Mouse (Mus musculus): ENCODE data around the gene Phyhipl. TPM values are rescaled to one million over a fixed set of nuclear protein-coding genes. Genes with fewer than 3 reads are reported as not detected.

Gene Phyhipl
- total and polyA plus RNA-seq, 2 experiments from 2014 or later = 35.4 to 229 TPM

DNA sequence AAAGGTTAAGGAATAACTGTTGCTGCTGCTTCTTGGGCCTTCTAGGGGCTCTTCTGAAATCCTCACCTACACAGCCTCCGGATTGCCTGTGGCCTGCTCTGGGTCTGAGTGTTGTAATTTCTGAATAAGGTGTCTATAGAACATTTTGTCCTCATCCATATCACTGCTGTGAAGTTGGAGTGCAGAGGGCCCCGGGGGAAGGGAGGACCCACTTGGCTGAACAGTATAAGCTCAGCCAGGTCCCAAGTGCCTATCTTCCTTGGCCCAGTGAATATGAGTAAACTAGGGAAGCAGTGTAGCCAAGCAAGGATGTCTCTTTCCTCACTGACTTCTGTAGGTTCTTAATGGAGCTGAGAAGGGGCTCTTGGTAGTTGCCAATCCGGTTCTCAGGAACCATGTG is 103.2 kb downstream of the Phyhipl start:
- H3K27ac ChIP-seq (ENCODE audit: low read depth, low read length) = no peak overlapping the region
- H3K9me3 ChIP-seq (ENCODE audit: low read length) = no peaks in the 10 kb centered on the region
- no peaks in the 10 kb centered on the region for H3K4me1 ChIP-seq (ENCODE audit: insufficient read depth)
- H3K36me3 ChIP-seq (ENCODE audit: insufficient read depth) = peaks cover 52% of the 10 kb centered on the region
- ATAC-seq (no peak), DNase-seq (no peak)
- H3K9ac ChIP-seq = no peak overlapping the region
- no peak for TF ChIP-seq CTCF (IDR thresholded peaks at IDR 0.05; ENCODE audit: low read depth)
- WGBS = 94% methylated on average over 3 of the region's 3 CpGs
- no peaks in the 10 kb centered on the region for H3K27me3 ChIP-seq (ENCODE audit: insufficient read depth, low read length)
- H3K4me3 ChIP-seq (ENCODE audit: low read depth, low read length) = no peak overlapping the region
- no peak overlapping the region for H3K4me2 ChIP-seq (ENCODE audit: low read depth)

DNA sequence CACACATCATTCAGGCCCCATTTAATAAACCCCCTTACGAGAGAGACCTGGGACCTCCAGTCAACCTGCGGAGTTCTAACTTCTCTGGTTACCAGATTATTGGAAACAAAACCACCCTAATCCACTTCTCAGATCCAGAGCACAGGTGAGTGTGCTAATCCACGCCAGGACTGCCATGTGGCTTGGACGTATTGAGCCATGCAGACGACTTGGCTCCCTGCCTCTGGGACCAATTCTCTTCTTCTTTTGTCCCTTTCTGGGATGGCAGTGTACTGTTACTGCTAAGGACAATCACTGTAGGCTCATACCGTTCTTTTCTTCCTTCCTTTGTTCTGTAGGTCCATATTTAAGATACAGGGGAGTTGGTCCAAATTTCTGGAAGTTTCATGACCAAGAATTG is 112.9 kb downstream of the Phyhipl start:
- WGBS = 61% methylated on average over 6 of the region's 6 CpGs
- Histone ChIP-seq H3K9ac (no peak overlapping the region), H3K27me3 (ENCODE audit: insufficient read depth, low read length) (no peaks in the 10 kb centered on the region), H3K36me3 (ENCODE audit: insufficient read depth) (peaks cover 66% of the 10 kb centered on the region), H3K27ac (ENCODE audit: low read depth, low read length) (no peak overlapping the region), H3K9me3 (ENCODE audit: low read length) (no peaks in the 10 kb centered on the region), H3K4me1 (ENCODE audit: insufficient read depth) (no peaks in the 10 kb centered on the region), H3K4me3 (ENCODE audit: low read depth, low read length) (no peak overlapping the region), H3K4me2 (ENCODE audit: low read depth) (no peak overlapping the region)
- no peak for ATAC-seq
- no peak for DNase-seq
- TF ChIP-seq CTCF (IDR thresholded peaks at IDR 0.05; ENCODE audit: low read depth) = no peak

DNA sequence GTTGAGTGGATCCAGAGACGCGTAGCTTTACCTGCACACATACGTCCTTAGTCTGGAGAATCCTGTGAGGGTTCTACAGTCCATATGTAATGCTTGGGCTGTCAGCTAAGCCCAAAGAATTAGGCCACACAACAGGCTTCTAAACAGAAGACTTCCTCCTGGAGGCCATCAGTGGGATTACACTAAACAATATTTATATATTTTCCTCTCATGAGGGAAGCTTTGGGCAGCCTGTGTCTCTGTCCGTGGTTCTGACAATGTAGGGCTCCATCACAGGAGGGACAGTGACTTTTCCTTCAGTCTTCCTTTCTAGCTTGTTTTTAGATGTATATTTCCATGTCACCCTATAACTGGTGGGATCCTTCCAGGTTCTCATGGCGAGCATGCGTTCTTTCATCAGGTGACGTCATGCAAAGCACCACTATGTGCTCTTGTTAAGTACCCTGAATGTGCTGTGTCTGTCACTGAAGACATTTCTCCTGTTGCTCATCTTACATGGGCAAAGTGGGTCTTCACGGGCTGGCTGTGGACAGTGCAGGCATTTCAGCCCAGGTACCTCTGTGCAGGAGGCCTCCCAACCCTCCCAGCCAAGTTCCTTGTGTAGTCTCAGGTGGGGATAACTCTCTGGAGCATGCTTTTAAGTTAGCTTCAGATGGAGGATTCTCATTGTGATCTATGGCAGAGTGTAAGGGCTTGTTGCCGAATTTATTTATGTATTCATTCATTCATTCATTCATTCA is 115.1 kb downstream of the Phyhipl start:
- H3K27me3 ChIP-seq (ENCODE audit: insufficient read depth, low read length) = no peaks in the 10 kb centered on the region

DNA sequence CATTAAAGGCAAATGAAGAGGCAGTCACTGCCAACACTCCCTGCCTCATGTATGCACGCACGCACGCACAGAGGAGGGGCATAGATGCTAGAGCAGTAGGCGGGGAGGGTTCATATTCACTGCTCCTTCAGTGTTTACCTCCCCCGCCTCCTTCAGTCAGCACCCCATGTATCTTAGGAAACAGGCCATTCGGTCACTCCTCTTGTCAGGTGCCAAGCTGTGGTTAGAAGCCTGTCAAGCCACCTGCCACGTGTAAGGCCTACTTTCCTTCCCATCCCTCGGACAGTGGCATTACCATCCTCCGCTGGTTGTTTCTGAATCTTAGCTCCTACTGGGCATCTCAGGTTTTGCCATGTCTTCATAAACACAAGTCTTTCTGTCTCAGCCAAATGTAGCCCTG is 116.5 kb downstream of the Phyhipl start:
- 95% methylated on average over 9 of the region's 9 CpGs for WGBS
- Histone ChIP-seq H3K4me1 (ENCODE audit: insufficient read depth) (no peaks in the 10 kb centered on the region), H3K27ac (ENCODE audit: low read depth, low read length) (no peak overlapping the region), H3K9ac (no peak overlapping the region), H3K4me2 (ENCODE audit: low read depth) (no peak overlapping the region), H3K9me3 (ENCODE audit: low read length) (no peaks in the 10 kb centered on the region), H3K27me3 (ENCODE audit: insufficient read depth, low read length) (no peaks in the 10 kb centered on the region), H3K36me3 (ENCODE audit: insufficient read depth) (peaks cover 53% of the 10 kb centered on the region), H3K4me3 (ENCODE audit: low read depth, low read length) (no peak overlapping the region)
- DNase-seq (no peak), ATAC-seq (no peak)
- no peak for TF ChIP-seq CTCF (IDR thresholded peaks at IDR 0.05; ENCODE audit: low read depth)

More for the DNA sequence above, 115.1 kb downstream of the Phyhipl start:
- no peaks in the 10 kb centered on the region for H3K4me1 ChIP-seq (ENCODE audit: insufficient read depth)
- H3K4me3 ChIP-seq (ENCODE audit: low read depth, low read length) = no peak overlapping the region
- peak; percentile 61 for TF ChIP-seq CTCF (IDR thresholded peaks at IDR 0.05; ENCODE audit: low read depth)
- H3K27ac ChIP-seq (ENCODE audit: low read depth, low read length) = no peak overlapping the region
- 87% methylated on average over 9 of the region's 9 CpGs for WGBS
- ATAC-seq = no peak
- peaks cover 57% of the 10 kb centered on the region for H3K36me3 ChIP-seq (ENCODE audit: insufficient read depth)
- no peaks in the 10 kb centered on the region for H3K9me3 ChIP-seq (ENCODE audit: low read length)
- H3K9ac ChIP-seq = no peak overlapping the region
- DNase-seq = peak; percentile 27
- H3K4me2 ChIP-seq (ENCODE audit: low read depth) = no peak overlapping the region

DNA sequence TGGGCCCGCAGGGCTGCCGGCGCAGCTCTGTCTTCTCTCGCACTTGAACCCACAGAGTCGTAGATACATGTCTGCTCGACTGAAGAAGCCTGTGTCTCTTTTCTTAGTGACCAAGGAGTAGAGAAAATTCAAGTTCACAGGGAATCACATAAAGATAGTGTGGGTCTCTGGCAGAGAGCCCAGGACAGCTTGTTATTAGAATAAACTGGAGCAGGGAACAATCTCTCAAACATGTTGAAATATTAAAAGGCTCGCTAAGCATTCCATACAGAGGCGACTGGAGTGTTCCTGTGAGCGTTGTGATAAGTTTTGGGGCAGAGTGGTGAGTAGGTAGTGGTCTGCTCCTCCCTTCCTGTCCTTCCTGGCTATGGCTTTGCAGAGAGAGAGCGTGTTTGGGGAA is 118.1 kb downstream of the Phyhipl start:
- Histone ChIP-seq H3K4me3 (ENCODE audit: low read depth, low read length) (no peak overlapping the region), H3K27ac (ENCODE audit: low read depth, low read length) (no peak overlapping the region), H3K4me1 (ENCODE audit: insufficient read depth) (no peaks in the 10 kb centered on the region), H3K36me3 (ENCODE audit: insufficient read depth) (peaks cover 42% of the 10 kb centered on the region), H3K27me3 (ENCODE audit: insufficient read depth, low read length) (no peaks in the 10 kb centered on the region), H3K9me3 (ENCODE audit: low read length) (no peaks in the 10 kb centered on the region), H3K4me2 (ENCODE audit: low read depth) (no peak overlapping the region), H3K9ac (no peak overlapping the region)
- WGBS = 88% methylated on average over 10 of the region's 10 CpGs
- no peak for TF ChIP-seq CTCF (IDR thresholded peaks at IDR 0.05; ENCODE audit: low read depth)
- ATAC-seq (no peak), DNase-seq (no peak)

DNA sequence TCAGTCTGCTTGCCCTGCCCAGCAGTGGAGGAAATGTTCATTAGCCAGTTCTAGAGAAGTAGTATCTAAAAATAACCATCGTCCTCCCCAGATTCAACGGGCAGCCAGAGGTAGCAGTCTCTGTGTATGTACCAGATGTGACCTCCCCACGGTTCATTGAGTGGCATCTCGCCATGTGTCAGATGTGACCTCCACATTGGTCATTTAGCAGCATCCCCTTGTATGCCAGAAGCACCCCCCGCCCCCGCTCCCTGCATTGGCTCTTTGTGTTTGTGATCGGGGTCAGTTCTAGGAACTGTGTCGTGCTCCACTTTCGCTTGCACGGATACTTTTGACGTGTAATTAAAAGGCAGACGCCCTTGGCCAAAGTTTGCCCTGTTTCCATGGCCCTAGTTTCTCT is 120.4 kb downstream of the Phyhipl start:
- Histone ChIP-seq H3K36me3 (ENCODE audit: insufficient read depth) (peaks cover 33% of the 10 kb centered on the region; the same call in 1 of the 2 replicates), H3K4me3 (ENCODE audit: low read depth, low read length) (no peak overlapping the region), H3K27me3 (ENCODE audit: insufficient read depth, low read length) (no peaks in the 10 kb centered on the region), H3K4me1 (ENCODE audit: insufficient read depth) (no peaks in the 10 kb centered on the region), H3K9ac (no peak overlapping the region), H3K4me2 (ENCODE audit: low read depth) (no peak overlapping the region), H3K27ac (ENCODE audit: low read depth, low read length) (no peak overlapping the region), H3K9me3 (ENCODE audit: low read length) (no peaks in the 10 kb centered on the region)
- DNase-seq (no peak), ATAC-seq (no peak)
- no peak for TF ChIP-seq CTCF (IDR thresholded peaks at IDR 0.05; ENCODE audit: low read depth)
- 91% methylated on average over 12 of the region's 12 CpGs for WGBS

DNA sequence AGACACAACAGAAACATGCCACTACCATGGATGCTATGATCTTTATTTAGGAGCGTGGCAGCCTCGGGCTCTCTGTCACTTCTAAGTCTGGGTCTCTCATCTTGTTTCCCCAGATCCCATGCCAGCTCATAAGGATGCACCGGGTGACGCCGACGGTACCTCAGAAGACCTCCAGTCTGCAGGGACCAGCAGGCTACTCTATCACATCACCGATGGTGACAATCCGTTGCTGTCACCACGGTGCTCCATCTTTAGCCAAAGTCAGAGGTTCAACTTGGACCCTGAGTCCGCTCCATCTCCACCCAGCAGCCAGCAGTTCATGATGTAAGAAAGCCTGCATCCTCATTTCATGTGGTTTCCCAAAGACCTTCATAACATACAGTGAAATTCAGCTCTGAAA is 121.2 kb downstream of the Phyhipl start:
- Histone ChIP-seq H3K27ac (ENCODE audit: low read depth, low read length) (no peak overlapping the region), H3K4me3 (ENCODE audit: low read depth, low read length) (no peak overlapping the region), H3K9ac (no peak overlapping the region), H3K36me3 (ENCODE audit: insufficient read depth) (peaks cover 33% of the 10 kb centered on the region; the same call in 1 of the 2 replicates), H3K27me3 (ENCODE audit: insufficient read depth, low read length) (no peaks in the 10 kb centered on the region), H3K4me2 (ENCODE audit: low read depth) (no peak overlapping the region), H3K9me3 (ENCODE audit: low read length) (no peaks in the 10 kb centered on the region), H3K4me1 (ENCODE audit: insufficient read depth) (no peaks in the 10 kb centered on the region)
- no peak for ATAC-seq
- DNase-seq = no peak
- TF ChIP-seq CTCF (IDR thresholded peaks at IDR 0.05; ENCODE audit: low read depth) = no peak
- 95% methylated on average over 10 of the region's 10 CpGs for WGBS
